Mouse (Mus musculus) CH12.LX (cell line): ENCODE data around the gene Tob1.

Source experiments
- CHD1 ChIP-seq: IDR thresholded peaks from 2 replicates; pipeline ENCODE4 v1.6.1; 2012; ENCODE audit warnings: low read depth, low read length, improper control_type of control experiment, inconsistent platforms
- CHD2 ChIP-seq: IDR thresholded peaks from 2 replicates; pipeline ENCODE4 v1.6.1; 2011; ENCODE audit warnings: low read length, improper control_type of control experiment
- CTCF ChIP-seq, 2 experiments: IDR thresholded peaks in 1 of 2; conservative IDR thresholded peaks in 1 of 2; 2 replicates each; pipeline ENCODE4 v1.5.1; 2011 to 2012; ENCODE audit warnings: low read depth in 2 of 2, low read length in 2 of 2, improper control_type of control experiment in 1 of 2, inconsistent platforms in 1 of 2, mild to moderate bottlenecking in 1 of 2, moderate library complexity in 1 of 2
- EP300 ChIP-seq: IDR thresholded peaks from 2 replicates; pipeline ENCODE4 v1.6.1; 2011; ENCODE audit warnings: low read length, improper control_type of control experiment
- HCFC1 ChIP-seq: IDR thresholded peaks from 2 replicates; pipeline ENCODE4 v1.6.1; 2012; ENCODE audit warnings: low read depth, mild to moderate bottlenecking, inconsistent platforms, low read length, improper control_type of control experiment
- SIN3A ChIP-seq: IDR thresholded peaks from 2 replicates; pipeline ENCODE4 v1.6.1; 2012; ENCODE audit warnings: low read length, improper control_type of control experiment, inconsistent platforms
- SMC3 ChIP-seq: IDR thresholded peaks from 2 replicates; pipeline ENCODE4 v1.6.1; 2011; ENCODE audit warnings: low read depth, low read length, improper control_type of control experiment
- USF1 ChIP-seq: IDR thresholded peaks from 2 replicates; pipeline ENCODE4 v1.6.1; 2014; ENCODE audit warnings: low read depth, mild to moderate bottlenecking, inconsistent platforms, low read length, improper control_type of control experiment

GRCm38 (mm10) chr11:94171691-94172090 lies 39.6 kb upstream of the Tob1 start:
- TF ChIP-seq SIN3A = no peak
- TF ChIP-seq CTCF (conservative IDR thresholded peaks at IDR 0.05 in 1 of 2, IDR thresholded peaks at IDR 0.05 in 1 of 2; ENCODE audit: low read depth in 2 of 2, low read length in 2 of 2) = no peak
- no peak for TF ChIP-seq HCFC1
- TF ChIP-seq CHD1 = no peak
- no peak for TF ChIP-seq EP300
- TF ChIP-seq USF1 = no peak
- no peak for TF ChIP-seq CHD2
- no peak for TF ChIP-seq SMC3
